Mouse (Mus musculus) CH12.LX (cell line): ENCODE measurements at regions not wholly inside any gene's neighbourhood (a gene's known extent, or its start where the extent isn't known, plus 50 kb on each side); places are given as distances from the start of the nearest gene placed in this dataset.

Source experiments
- DNase-seq: peaks from one replicate; pipeline ENCODE4 v3.0.0-alpha.2; 2013; ENCODE audit errors: extremely low read depth
- H3K27ac ChIP-seq: 2 replicates; pipeline ENCODE4 v1.5.1; 2012; ENCODE audit warnings: low read depth, mild to moderate bottlenecking, control low read depth, moderate library complexity; ENCODE audit not compliant: insufficient read depth
- H3K27me3 ChIP-seq: replicated peaks from 2 replicates; pipeline ENCODE3; 2012; ENCODE audit warnings: inconsistent platforms
- H3K36me3 ChIP-seq, 2 experiments: replicated peaks in 1 of 2; 2 replicates each; pipeline versions ENCODE3 to v1.6.1; 2012; ENCODE audit warnings: inconsistent platforms in 1 of 2, low read length in 1 of 2, mild to moderate bottlenecking in 1 of 2, mixed read lengths in 1 of 2, moderate library complexity in 1 of 2; ENCODE audit not compliant: control insufficient read depth in 1 of 2, insufficient read depth in 1 of 2
- H3K4me1 ChIP-seq, 2 experiments: 2 replicates each; pipeline ENCODE4 v1.6.1; 2012; ENCODE audit warnings: inconsistent platforms in 1 of 2, moderate library complexity in 1 of 2; ENCODE audit not compliant: insufficient read depth in 2 of 2, control insufficient read depth in 1 of 2
- H3K4me2 ChIP-seq: 2 replicates; pipeline ENCODE4 v1.6.1; 2012; ENCODE audit warnings: low read depth, mild to moderate bottlenecking, control low read depth; ENCODE audit not compliant: poor library complexity, insufficient read depth, severe bottlenecking
- H3K4me3 ChIP-seq, 3 experiments: fragments of 150-350 bp in 1 of 3; sonication (generic) in 1 of 3; replicated peaks in 1 of 3; 2 replicates each; pipeline versions ENCODE3 to v1.5.1; 2011 to 2012; ENCODE audit warnings: low read depth in 2 of 3, low read length in 2 of 3, mild to moderate bottlenecking in 2 of 3, moderate library complexity in 2 of 3, control low read depth in 1 of 3, improper control_type of control experiment in 1 of 3, inconsistent platforms in 1 of 3, mixed read lengths in 1 of 3; ENCODE audit not compliant: poor library complexity in 1 of 3
- H3K79me2 ChIP-seq: replicated peaks from 2 replicates; pipeline ENCODE4 v1.6.1; 2012; ENCODE audit warnings: mild to moderate bottlenecking, moderate library complexity; ENCODE audit not compliant: control insufficient read depth, poor library complexity, insufficient read depth, severe bottlenecking; ENCODE audit errors: extremely low read depth
- H3K9ac ChIP-seq: 2 replicates; pipeline ENCODE4 v1.6.1; 2012; ENCODE audit warnings: low read depth, mild to moderate bottlenecking, control low read depth, moderate library complexity; ENCODE audit not compliant: insufficient read depth
- H3K9me3 ChIP-seq: replicated peaks from 2 replicates; pipeline ENCODE3; 2012; ENCODE audit warnings: low read length, inconsistent platforms, mixed read lengths
- E2F4 ChIP-seq: IDR thresholded peaks from 2 replicates; pipeline ENCODE4 v1.6.1; 2011; ENCODE audit warnings: low read depth, low read length, improper control_type of control experiment; ENCODE audit not compliant: insufficient replicate concordance
- EP300 ChIP-seq: IDR thresholded peaks from 2 replicates; pipeline ENCODE4 v1.6.1; 2011; ENCODE audit warnings: low read length, improper control_type of control experiment
- ETS1 ChIP-seq: conservative IDR thresholded peaks from 2 replicates; pipeline ENCODE4 v1.6.1; 2012; ENCODE audit warnings: low read depth, mild to moderate bottlenecking, inconsistent platforms, low read length, improper control_type of control experiment, moderate library complexity
- IRF4 ChIP-seq: IDR thresholded peaks from 2 replicates; pipeline ENCODE4 v1.6.1; 2014; ENCODE audit warnings: low read depth, mild to moderate bottlenecking, inconsistent platforms, low read length, improper control_type of control experiment
- JUND ChIP-seq: conservative IDR thresholded peaks from 2 replicates; pipeline ENCODE4 v1.6.1; 2011; ENCODE audit warnings: low read depth, low read length, improper control_type of control experiment
- KAT2A ChIP-seq: IDR thresholded peaks from 2 replicates; pipeline ENCODE4 v1.6.1; 2012; ENCODE audit warnings: low read length, improper control_type of control experiment, inconsistent platforms; ENCODE audit not compliant: insufficient replicate concordance
- MAX ChIP-seq: IDR thresholded peaks from 2 replicates; pipeline ENCODE4 v1.6.1; 2011; ENCODE audit warnings: low read length, improper control_type of control experiment
- MAZ ChIP-seq: IDR thresholded peaks from 2 replicates; pipeline ENCODE4 v1.6.1; 2012; ENCODE audit warnings: low read depth, mild to moderate bottlenecking, inconsistent platforms, low read length, improper control_type of control experiment, moderate library complexity
- MYC ChIP-seq: IDR thresholded peaks from 2 replicates; pipeline ENCODE4 v1.6.1; 2011; ENCODE audit warnings: low read depth, mild to moderate bottlenecking, improper control_type of control experiment, low read length
- NELFE ChIP-seq: IDR thresholded peaks from 2 replicates; pipeline ENCODE4 v1.6.1; 2011; ENCODE audit warnings: low read depth, low read length, improper control_type of control experiment
- NRF1 ChIP-seq: IDR thresholded peaks from 2 replicates; pipeline ENCODE4 v1.6.1; 2014; ENCODE audit warnings: low read depth, mild to moderate bottlenecking, inconsistent platforms, low read length, improper control_type of control experiment, moderate library complexity
- POLR2A ChIP-seq: IDR thresholded peaks from 2 replicates; pipeline ENCODE4 v1.6.1; 2011; ENCODE audit warnings: low read depth, mild to moderate bottlenecking, improper control_type of control experiment, low read length
- RCOR1 ChIP-seq: conservative IDR thresholded peaks from 2 replicates; pipeline ENCODE4 v1.6.1; 2012; ENCODE audit warnings: low read depth, mild to moderate bottlenecking, inconsistent platforms, low read length, improper control_type of control experiment
- TCF12 ChIP-seq: IDR thresholded peaks from 2 replicates; pipeline ENCODE4 v1.6.1; 2014; ENCODE audit warnings: low read depth, mild to moderate bottlenecking, inconsistent platforms, low read length, improper control_type of control experiment
- UBTF ChIP-seq: IDR thresholded peaks from 2 replicates; pipeline ENCODE4 v1.6.1; 2012; ENCODE audit warnings: low read depth, mild to moderate bottlenecking, inconsistent platforms, low read length, improper control_type of control experiment, moderate library complexity
- USF2 ChIP-seq: conservative IDR thresholded peaks from 2 replicates; pipeline ENCODE4 v1.6.1; 2011; ENCODE audit warnings: low read depth, low read length, improper control_type of control experiment
- ZKSCAN1 ChIP-seq: IDR thresholded peaks from 2 replicates; pipeline ENCODE4 v1.6.1; 2012; ENCODE audit warnings: low read depth, inconsistent platforms, low read length, improper control_type of control experiment, borderline replicate concordance
- ZNF384 ChIP-seq: IDR thresholded peaks from 2 replicates; pipeline ENCODE4 v1.6.1; 2012; ENCODE audit warnings: low read depth, low read length, improper control_type of control experiment, inconsistent platforms
- dilution Hi-C: fragments of 300-500 bp; cut with MboI; formaldehyde crosslinking; loops from 2 replicates; pipeline ENCODE4 v1.14.3; 2020; ENCODE audit warnings: low sequenced_read_pairs; ENCODE audit not compliant: extremely low pct_unique_long_range_greater_than_20kb, extremely low pct_ligation_motif_present
- in situ Hi-C: fragments of 300-500 bp; cut with MboI; formaldehyde crosslinking; loops from 3 replicates; pipeline ENCODE4 v1.14.3; 2019; ENCODE audit warnings: low sequenced_read_pairs, low pct_ligation_motif_present, low pct_unique_long_range_greater_than_20kb, mixed read lengths

DNA sequence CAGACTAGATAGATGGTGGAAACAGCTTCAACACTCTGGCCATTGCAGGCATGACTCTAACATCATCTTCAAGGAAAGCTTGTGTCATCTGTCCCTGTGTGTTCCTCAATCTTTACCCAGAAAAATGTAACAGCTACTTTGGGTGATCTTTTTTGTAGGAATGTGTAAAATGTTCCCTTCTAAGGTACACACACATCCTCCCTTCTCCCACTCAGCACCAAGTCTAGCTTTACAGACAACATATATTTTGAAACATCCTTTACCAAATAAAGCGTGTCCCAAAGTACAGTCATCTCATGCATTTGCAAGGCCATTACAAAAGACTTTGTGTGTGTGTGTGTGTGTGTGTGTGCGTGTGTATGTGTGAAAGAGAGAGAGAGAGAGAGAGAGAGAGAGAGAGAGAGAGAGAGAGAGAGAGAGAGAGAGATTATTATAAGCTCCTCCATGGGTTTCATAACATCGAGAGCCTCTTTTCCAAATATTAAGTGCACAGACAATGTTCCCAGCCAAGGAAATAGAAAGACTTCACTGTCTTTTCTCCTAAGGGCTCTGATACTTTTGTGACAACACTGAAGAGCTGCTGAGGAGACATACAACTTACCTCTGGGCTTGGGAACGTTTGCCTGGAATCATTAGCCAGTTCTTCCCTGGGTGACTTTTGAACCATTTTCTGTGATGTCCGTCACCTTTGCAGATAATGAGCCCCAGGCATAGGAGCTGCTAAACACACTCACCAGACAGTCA lies 164.0 kb downstream of the Fzd1 start:
- H3K9me3 ChIP-seq, result no peaks in the 10 kb centered on the region
- in situ Hi-C loops, result no loop called here
- no peak overlapping the region for H3K9ac ChIP-seq
- DNase-seq, result no peak
- no peak overlapping the region for H3K4me3 ChIP-seq
- H3K4me2 ChIP-seq, result no peak overlapping the region
- H3K27me3 ChIP-seq, result no peaks in the 10 kb centered on the region
- dilution Hi-C loops, result no loop called here
- no peaks in the 10 kb centered on the region for H3K4me1 ChIP-seq
- no peaks in the 10 kb centered on the region for H3K79me2 ChIP-seq
- no peaks in the 10 kb centered on the region for H3K36me3 ChIP-seq
- TF ChIP-seq ETS1 (no peak), ZNF384 (no peak), MAX (no peak), JUND (no peak), TCF12 (no peak), IRF4 (no peak), POLR2A (no peak), UBTF (no peak), ZKSCAN1 (no peak), MYC (no peak), EP300 (no peak), KAT2A (no peak), E2F4 (no peak)
- no peak overlapping the region for H3K27ac ChIP-seq

- Histone ChIP-seq H3K79me2 (no peaks in the 10 kb centered on the region), H3K9me3 (peaks cover 3% of the 10 kb centered on the region), H3K4me2 (no peak overlapping the region), H3K27ac (no peak overlapping the region), H3K27me3 (no peaks in the 10 kb centered on the region), H3K4me1 (no peaks in the 10 kb centered on the region), H3K36me3 (no peaks in the 10 kb centered on the region), H3K9ac (no peak overlapping the region), H3K4me3 (no peak overlapping the region)
- no peak for TF ChIP-seq TCF12
- TF ChIP-seq USF2, result no peak
- no peak for TF ChIP-seq MAX
- TF ChIP-seq RCOR1, result no peak
- no peak for TF ChIP-seq NELFE
- no peak for TF ChIP-seq NRF1
- no peak for TF ChIP-seq MYC
- no peak for TF ChIP-seq MAZ
- no peak for TF ChIP-seq ETS1
- dilution Hi-C loops (no loop called here), in situ Hi-C loops (no loop called here)
- DNase-seq, result no peak
These were observed 166.1 kb downstream of the Fzd1 start for GRCm38 (mm10) chr5:4591721-4592120.
